Mouse (Mus musculus) liver, embryonic 16.5 days (tissue): ENCODE data around the gene Tbc1d22a. TPM values are rescaled to one million over a fixed set of nuclear protein-coding genes. Genes with fewer than 3 reads are reported as not detected.

Experiments
- ATAC-seq: fragments of 200-750 bp; cut with Nextera tagmentation; 2 replicates; pipeline ENCODE4 v1.8.0; 2017; ENCODE audit warnings: low read depth, mild to moderate bottlenecking, moderate number of reproducible peaks, moderate library complexity
- H3K27ac ChIP-seq: fragments of 300-500 bp; sonication (generic); 2 replicates; pipeline ENCODE4 v1.5.1; 2014; ENCODE audit warnings: mild to moderate bottlenecking, low read length
- H3K27me3 ChIP-seq: fragments of 300-500 bp; sonication (generic); 2 replicates; pipeline ENCODE4 v1.6.1; 2014; ENCODE audit warnings: low read depth, low read length, mixed read lengths; ENCODE audit not compliant: control insufficient read depth, insufficient read depth
- H3K36me3 ChIP-seq: fragments of 300-500 bp; sonication (generic); 2 replicates; pipeline ENCODE4 v1.6.1; 2014; ENCODE audit warnings: mild to moderate bottlenecking; ENCODE audit not compliant: control insufficient read depth, insufficient read depth
- H3K4me1 ChIP-seq: fragments of 300-500 bp; sonication (generic); 2 replicates; pipeline ENCODE4 v1.6.1; 2014; ENCODE audit warnings: low read depth, low read length, mixed read lengths; ENCODE audit not compliant: control insufficient read depth
- H3K4me2 ChIP-seq: fragments of 300-500 bp; sonication (generic); 2 replicates; pipeline ENCODE4 v1.6.1; 2014; ENCODE audit warnings: low read depth, low read length, mixed read lengths
- H3K4me3 ChIP-seq: fragments of 300-500 bp; sonication (generic); 2 replicates; pipeline ENCODE4 v1.5.1; 2014; ENCODE audit warnings: low read depth, mild to moderate bottlenecking, low read length
- H3K9ac ChIP-seq: fragments of 300-500 bp; sonication (generic); 2 replicates; pipeline ENCODE4 v1.6.1; 2014; ENCODE audit warnings: low read depth, low read length
- H3K9me3 ChIP-seq: fragments of 300-500 bp; sonication (generic); replicated peaks from 2 replicates; pipeline ENCODE4 v1.6.1; 2016; ENCODE audit warnings: low read length; ENCODE audit not compliant: control insufficient read depth
- WGBS: fragments of 180-500 bp; shearing (Covaris S2); extraction: QIAGEN DNeasy Blood & Tissue Kit; methylation state at CpG from one replicate; pipeline ENCODE4 v1.1.7; 2014; ENCODE audit not compliant: insufficient replicate concordance; 5-methylcytosine and 5-hydroxymethylcytosine counted together
- polyA plus RNA-seq: library from polyadenylated mRNA; unstranded; fragments of >200 nt; fragmentation: Nextera tagmentation; extraction: Ambion mirVana; gene quantifications from 2 replicates; pipeline ENCODE4 v1.2.1, GENCODE M21; 2015

Gene Tbc1d22a
- polyA plus RNA-seq, 1 experiment from 2014 or later, result 8.1 TPM

GRCm38 (mm10) chr15:86199052-86199451, 15.2 kb upstream of the Tbc1d22a start:
- no peak overlapping the region for H3K4me3 ChIP-seq
- H3K4me1 ChIP-seq, result peaks cover 11% of the 10 kb centered on the region
- WGBS, result 63% methylated on average over 5 of the region's 5 CpGs
- H3K36me3 ChIP-seq, result no peaks in the 10 kb centered on the region
- no peaks in the 10 kb centered on the region for H3K9me3 ChIP-seq
- no peaks in the 10 kb centered on the region for H3K27me3 ChIP-seq
- no peak for ATAC-seq
- no peak overlapping the region for H3K9ac ChIP-seq
- H3K27ac ChIP-seq, result no peak overlapping the region
- H3K4me2 ChIP-seq, result no peak overlapping the region

- peaks cover 13% of the 10 kb centered on the region for H3K4me1 ChIP-seq
- 44% methylated on average over 4 of the region's 4 CpGs for WGBS
- H3K36me3 ChIP-seq, result no peaks in the 10 kb centered on the region
- no peak overlapping the region for H3K9ac ChIP-seq
- H3K27ac ChIP-seq, result no peak overlapping the region
- no peaks in the 10 kb centered on the region for H3K27me3 ChIP-seq
- no peaks in the 10 kb centered on the region for H3K9me3 ChIP-seq
- no peak overlapping the region for H3K4me3 ChIP-seq
- H3K4me2 ChIP-seq, result no peak overlapping the region
- ATAC-seq, result no peak
Measured at GRCm38 (mm10) chr15:86199482-86199881, 14.8 kb upstream of the Tbc1d22a start.

GRCm38 (mm10) chr15:86200169-86200568, 14.1 kb upstream of the Tbc1d22a start:
- Histone ChIP-seq H3K27ac (no peak overlapping the region), H3K9me3 (no peaks in the 10 kb centered on the region), H3K4me1 (peaks cover 13% of the 10 kb centered on the region)

GRCm38 (mm10) chr15:86201095-86201494, 13.2 kb upstream of the Tbc1d22a start:
- H3K36me3 ChIP-seq, result no peaks in the 10 kb centered on the region
- H3K9ac ChIP-seq, result no peak overlapping the region
- H3K4me2 ChIP-seq, result no peak overlapping the region
- H3K9me3 ChIP-seq, result no peaks in the 10 kb centered on the region
- H3K4me3 ChIP-seq, result no peak overlapping the region
- 20% methylated on average over 4 of the region's 4 CpGs for WGBS
- no peaks in the 10 kb centered on the region for H3K27me3 ChIP-seq
- no peak overlapping the region for H3K27ac ChIP-seq
- peaks cover 15% of the 10 kb centered on the region for H3K4me1 ChIP-seq
- peak; percentile 12; the same call in 1 of the 2 replicates for ATAC-seq

More at GRCm38 (mm10) chr15:86200169-86200568, 14.1 kb upstream of the Tbc1d22a start:
- ATAC-seq, result no peak
- Histone ChIP-seq H3K36me3 (no peaks in the 10 kb centered on the region), H3K4me2 (no peak overlapping the region), H3K27me3 (no peaks in the 10 kb centered on the region), H3K4me3 (no peak overlapping the region), H3K9ac (no peak overlapping the region)
- WGBS, result 45% methylated on average over 4 of the region's 4 CpGs

- 58% methylated on average over 9 of the region's 9 CpGs for WGBS
- Histone ChIP-seq H3K4me1 (peaks cover 19% of the 10 kb centered on the region), H3K9ac (no peak overlapping the region), H3K9me3 (no peaks in the 10 kb centered on the region), H3K27ac (peak overlapping the region; percentile 21; the same call in 1 of the 2 replicates), H3K4me3 (no peak overlapping the region), H3K27me3 (no peaks in the 10 kb centered on the region), H3K4me2 (no peak overlapping the region), H3K36me3 (no peaks in the 10 kb centered on the region)
- no peak for ATAC-seq
Measured at GRCm38 (mm10) chr15:86201696-86202330, 12.4 kb upstream of the Tbc1d22a start.

- Histone ChIP-seq H3K9me3 (no peaks in the 10 kb centered on the region), H3K27me3 (no peaks in the 10 kb centered on the region), H3K4me3 (no peak overlapping the region), H3K4me2 (no peak overlapping the region), H3K9ac (no peak overlapping the region), H3K27ac (peak overlapping the region; percentile 55; the same call in 1 of the 2 replicates), H3K4me1 (peaks cover 19% of the 10 kb centered on the region), H3K36me3 (no peaks in the 10 kb centered on the region)
- WGBS, result 12% methylated on average over 6 of the region's 6 CpGs
- peak; percentile 10; the same call in 1 of the 2 replicates for ATAC-seq
Measured at GRCm38 (mm10) chr15:86202640-86203039, 11.6 kb upstream of the Tbc1d22a start.

GRCm38 (mm10) chr15:86203292-86203793, 10.9 kb upstream of the Tbc1d22a start:
- Histone ChIP-seq H3K27me3 (no peaks in the 10 kb centered on the region), H3K9me3 (no peaks in the 10 kb centered on the region), H3K4me3 (no peak overlapping the region), H3K4me1 (peaks cover 19% of the 10 kb centered on the region), H3K27ac (peak overlapping the region; percentile 55), H3K36me3 (no peaks in the 10 kb centered on the region), H3K9ac (no peak overlapping the region), H3K4me2 (no peak overlapping the region)
- 58% methylated on average over 7 of the region's 7 CpGs for WGBS
- ATAC-seq, result no peak

GRCm38 (mm10) chr15:86203942-86204561, 10.2 kb upstream of the Tbc1d22a start:
- Histone ChIP-seq H3K4me1 (peaks cover 19% of the 10 kb centered on the region), H3K9me3 (no peaks in the 10 kb centered on the region), H3K9ac (0 out of 2 replicates have a peak overlapping the region, but pooled peaks have one; percentile 16), H3K27ac (peak overlapping the region; percentile 55), H3K27me3 (no peaks in the 10 kb centered on the region), H3K4me2 (peak overlapping the region; percentile 42), H3K4me3 (no peak overlapping the region; the same call in 1 of the 2 replicates), H3K36me3 (no peaks in the 10 kb centered on the region)
- ATAC-seq, result peak; percentile 31
- 34% methylated on average over 7 of the region's 7 CpGs for WGBS

GRCm38 (mm10) chr15:86205300-86205699, 9.0 kb upstream of the Tbc1d22a start:
- Histone ChIP-seq H3K4me2 (no peak overlapping the region), H3K9me3 (no peaks in the 10 kb centered on the region), H3K27me3 (no peaks in the 10 kb centered on the region), H3K9ac (no peak overlapping the region), H3K4me1 (peaks cover 19% of the 10 kb centered on the region), H3K27ac (no peak overlapping the region), H3K4me3 (no peak overlapping the region), H3K36me3 (no peaks in the 10 kb centered on the region)
- 47% methylated on average over 2 of the region's 2 CpGs for WGBS
- no peak for ATAC-seq
